Mouse (Mus musculus): ENCODE measurements at regions not wholly inside any gene's neighbourhood (a gene's known extent, or its start where the extent isn't known, plus 50 kb on each side); places are given as distances from the start of the nearest gene placed in this dataset.

GRCm38 (mm10) chr5:111529096-111529495 lies 111.9 kb downstream of the Mn1 start:
- Histone ChIP-seq H3K27me3 (ENCODE audit: control insufficient read depth, insufficient read depth, low read length) (no peaks in the 10 kb centered on the region), H3K27ac (ENCODE audit: control insufficient read depth, insufficient read depth, low read length) (no peak overlapping the region), H3K4me3 (ENCODE audit: control insufficient read depth, insufficient read depth, low read length) (no peak overlapping the region), H3K36me3 (ENCODE audit: control insufficient read depth, insufficient read depth, low read length) (no peaks in the 10 kb centered on the region), H3K4me1 (replicated peaks; ENCODE audit: control insufficient read depth, insufficient read depth, low read length) (peaks cover 6% of the 10 kb centered on the region)
- no peak for TF ChIP-seq POLR2A (IDR thresholded peaks at IDR 0.05; ENCODE audit: control insufficient read depth, extremely low read depth, insufficient read depth, low read length, poor library complexity)
- TF ChIP-seq CTCF (IDR thresholded peaks at IDR 0.05; ENCODE audit: borderline replicate concordance, control insufficient read depth, extremely low read depth, insufficient read depth, low read length, poor library complexity), result no peak
- no peak for DNase-seq
- WGBS, result 82% methylated on average over 9 of the region's 9 CpGs

- Histone ChIP-seq H3K27me3 (ENCODE audit: control insufficient read depth, insufficient read depth, low read length) (no peaks in the 10 kb centered on the region), H3K36me3 (ENCODE audit: control insufficient read depth, insufficient read depth, low read length) (no peaks in the 10 kb centered on the region), H3K4me3 (ENCODE audit: control insufficient read depth, insufficient read depth, low read length) (no peak overlapping the region), H3K27ac (ENCODE audit: control insufficient read depth, insufficient read depth, low read length) (no peak overlapping the region), H3K4me1 (replicated peaks; ENCODE audit: control insufficient read depth, insufficient read depth, low read length) (peaks cover 6% of the 10 kb centered on the region)
- WGBS, result 82% methylated on average over 26 of the region's 26 CpGs
- no peak for DNase-seq
- TF ChIP-seq POLR2A (IDR thresholded peaks at IDR 0.05; ENCODE audit: control insufficient read depth, extremely low read depth, insufficient read depth, low read length, poor library complexity) (no peak), CTCF (IDR thresholded peaks at IDR 0.05; ENCODE audit: borderline replicate concordance, control insufficient read depth, extremely low read depth, insufficient read depth, low read length, poor library complexity) (no peak)
These were observed 113.7 kb downstream of the Mn1 start for GRCm38 (mm10) chr5:111530628-111531524.

DNA sequence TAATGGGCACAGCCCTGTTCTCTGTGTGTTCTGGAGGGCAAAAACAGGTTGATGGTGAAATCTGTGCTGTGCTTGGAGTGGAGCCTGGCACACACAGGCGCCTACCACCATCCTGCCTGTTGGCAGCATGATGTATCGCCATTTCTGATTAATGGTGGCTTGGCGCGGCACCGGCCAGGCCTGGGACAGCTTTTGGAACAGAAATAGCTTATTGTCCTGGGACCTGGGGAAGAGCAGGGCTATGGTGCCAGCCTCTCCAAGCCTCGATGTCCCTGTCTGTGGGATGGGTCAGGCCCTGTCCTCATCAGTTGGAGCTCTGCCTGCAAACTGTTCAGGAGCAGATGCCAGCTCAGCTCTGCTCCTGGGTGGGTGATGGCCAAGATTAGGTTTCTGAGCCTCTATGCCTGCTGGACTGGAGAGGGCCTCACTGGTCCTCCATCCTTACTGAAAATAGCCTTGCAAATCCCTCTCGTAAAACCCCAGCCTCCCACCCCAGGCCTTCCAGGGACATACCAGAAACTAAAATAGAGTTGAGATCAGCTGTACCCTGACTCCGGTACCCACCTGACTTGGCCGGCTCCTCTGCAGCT lies 115.4 kb downstream of the Mn1 start:
- Histone ChIP-seq H3K4me3 (ENCODE audit: control insufficient read depth, insufficient read depth, low read length) (no peak overlapping the region), H3K36me3 (ENCODE audit: control insufficient read depth, insufficient read depth, low read length) (no peaks in the 10 kb centered on the region), H3K27me3 (ENCODE audit: control insufficient read depth, insufficient read depth, low read length) (no peaks in the 10 kb centered on the region), H3K4me1 (replicated peaks; ENCODE audit: control insufficient read depth, insufficient read depth, low read length) (peaks cover 6% of the 10 kb centered on the region), H3K27ac (ENCODE audit: control insufficient read depth, insufficient read depth, low read length) (no peak overlapping the region)
- TF ChIP-seq CTCF (IDR thresholded peaks at IDR 0.05; ENCODE audit: borderline replicate concordance, control insufficient read depth, extremely low read depth, insufficient read depth, low read length, poor library complexity), result no peak
- TF ChIP-seq POLR2A (IDR thresholded peaks at IDR 0.05; ENCODE audit: control insufficient read depth, extremely low read depth, insufficient read depth, low read length, poor library complexity), result no peak
- 97% methylated on average over 9 of the region's 9 CpGs for WGBS
- no peak for DNase-seq

- 44% methylated on average over 13 of the region's 13 CpGs for WGBS
- DNase-seq, result no peak
- TF ChIP-seq POLR2A (IDR thresholded peaks at IDR 0.05; ENCODE audit: control insufficient read depth, extremely low read depth, insufficient read depth, low read length, poor library complexity) (no peak), CTCF (IDR thresholded peaks at IDR 0.05; ENCODE audit: borderline replicate concordance, control insufficient read depth, extremely low read depth, insufficient read depth, low read length, poor library complexity) (no peak)
- Histone ChIP-seq H3K4me1 (replicated peaks; ENCODE audit: control insufficient read depth, insufficient read depth, low read length) (peaks cover 22% of the 10 kb centered on the region), H3K27me3 (ENCODE audit: control insufficient read depth, insufficient read depth, low read length) (no peaks in the 10 kb centered on the region), H3K36me3 (ENCODE audit: control insufficient read depth, insufficient read depth, low read length) (no peaks in the 10 kb centered on the region), H3K27ac (ENCODE audit: control insufficient read depth, insufficient read depth, low read length) (no peak overlapping the region), H3K4me3 (ENCODE audit: control insufficient read depth, insufficient read depth, low read length) (no peak overlapping the region)
These were observed 118.8 kb downstream of the Mn1 start for GRCm38 (mm10) chr5:111535978-111536377.

- no peaks in the 10 kb centered on the region for H3K27me3 ChIP-seq (ENCODE audit: control insufficient read depth, insufficient read depth, low read length)
- no peak overlapping the region for H3K4me3 ChIP-seq (ENCODE audit: control insufficient read depth, insufficient read depth, low read length)
- H3K4me1 ChIP-seq (replicated peaks; ENCODE audit: control insufficient read depth, insufficient read depth, low read length), result peaks cover 16% of the 10 kb centered on the region
- no peak for TF ChIP-seq CTCF (IDR thresholded peaks at IDR 0.05; ENCODE audit: borderline replicate concordance, control insufficient read depth, extremely low read depth, insufficient read depth, low read length, poor library complexity)
- TF ChIP-seq POLR2A (IDR thresholded peaks at IDR 0.05; ENCODE audit: control insufficient read depth, extremely low read depth, insufficient read depth, low read length, poor library complexity), result no peak
- WGBS, result 96% methylated on average over 13 of the region's 13 CpGs
- DNase-seq, result no peak
- no peak overlapping the region for H3K27ac ChIP-seq (ENCODE audit: control insufficient read depth, insufficient read depth, low read length)
- no peaks in the 10 kb centered on the region for H3K36me3 ChIP-seq (ENCODE audit: control insufficient read depth, insufficient read depth, low read length)
These were observed 121.6 kb downstream of the Mn1 start for GRCm38 (mm10) chr5:111538560-111539450.

DNA sequence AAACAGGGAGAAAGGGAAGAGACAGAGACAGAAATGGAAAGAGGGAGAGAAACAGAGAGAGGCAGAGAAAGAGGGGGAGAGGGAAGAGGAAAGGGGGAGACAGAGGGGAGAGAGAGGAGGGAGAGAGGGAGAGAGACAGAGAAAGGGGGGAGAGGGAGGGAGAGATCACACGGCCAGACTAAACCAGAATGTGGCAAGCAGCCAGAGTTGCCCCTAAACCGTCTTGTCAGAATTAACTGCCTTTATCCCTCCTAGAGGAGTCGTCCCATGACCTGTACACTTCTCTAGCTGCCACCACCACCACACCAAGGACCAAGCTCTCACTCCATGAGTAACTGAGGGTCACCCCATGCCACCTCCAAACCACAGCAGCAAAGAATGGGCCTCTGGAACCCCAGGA lies 123.3 kb downstream of the Mn1 start:
- Histone ChIP-seq H3K4me1 (replicated peaks; ENCODE audit: control insufficient read depth, insufficient read depth, low read length) (peaks cover 16% of the 10 kb centered on the region), H3K27me3 (ENCODE audit: control insufficient read depth, insufficient read depth, low read length) (no peaks in the 10 kb centered on the region), H3K4me3 (ENCODE audit: control insufficient read depth, insufficient read depth, low read length) (no peak overlapping the region), H3K27ac (ENCODE audit: control insufficient read depth, insufficient read depth, low read length) (no peak overlapping the region), H3K36me3 (ENCODE audit: control insufficient read depth, insufficient read depth, low read length) (no peaks in the 10 kb centered on the region)
- WGBS, result 15% methylated on average over 3 of the region's 3 CpGs
- no peak for DNase-seq
- TF ChIP-seq CTCF (IDR thresholded peaks at IDR 0.05; ENCODE audit: borderline replicate concordance, control insufficient read depth, extremely low read depth, insufficient read depth, low read length, poor library complexity) (no peak), POLR2A (IDR thresholded peaks at IDR 0.05; ENCODE audit: control insufficient read depth, extremely low read depth, insufficient read depth, low read length, poor library complexity) (no peak)
